Mouse (Mus musculus) CH12.LX (cell line): ENCODE measurements around the gene Fam227a. TPM values are rescaled to one million over a fixed set of nuclear protein-coding genes. Genes with fewer than 3 reads are reported as not detected.
A peak's percentile ranks its signal among the peaks of the same experiment; 100 is the strongest.

Experiments
- DNase-seq: peaks from one replicate; pipeline ENCODE4 v3.0.0-alpha.2; 2013; ENCODE audit errors: extremely low read depth
- H3K27ac ChIP-seq: 2 replicates; pipeline ENCODE4 v1.5.1; 2012; ENCODE audit warnings: low read depth, mild to moderate bottlenecking, control low read depth, moderate library complexity; ENCODE audit not compliant: insufficient read depth
- H3K27me3 ChIP-seq: replicated peaks from 2 replicates; pipeline ENCODE3; 2012; ENCODE audit warnings: inconsistent platforms
- H3K36me3 ChIP-seq, 2 experiments: replicated peaks in 1 of 2; 2 replicates each; pipeline versions ENCODE3 to v1.6.1; 2012; ENCODE audit warnings: inconsistent platforms in 1 of 2, low read length in 1 of 2, mild to moderate bottlenecking in 1 of 2, mixed read lengths in 1 of 2, moderate library complexity in 1 of 2; ENCODE audit not compliant: control insufficient read depth in 1 of 2, insufficient read depth in 1 of 2
- H3K4me1 ChIP-seq, 2 experiments: 2 replicates each; pipeline ENCODE4 v1.6.1; 2012; ENCODE audit warnings: inconsistent platforms in 1 of 2, moderate library complexity in 1 of 2; ENCODE audit not compliant: insufficient read depth in 2 of 2, control insufficient read depth in 1 of 2
- H3K4me2 ChIP-seq: 2 replicates; pipeline ENCODE4 v1.6.1; 2012; ENCODE audit warnings: low read depth, mild to moderate bottlenecking, control low read depth; ENCODE audit not compliant: poor library complexity, insufficient read depth, severe bottlenecking
- H3K4me3 ChIP-seq, 3 experiments: fragments of 150-350 bp in 1 of 3; sonication (generic) in 1 of 3; replicated peaks in 1 of 3; 2 replicates each; pipeline versions ENCODE3 to v1.5.1; 2011 to 2012; ENCODE audit warnings: low read depth in 2 of 3, low read length in 2 of 3, mild to moderate bottlenecking in 2 of 3, moderate library complexity in 2 of 3, control low read depth in 1 of 3, improper control_type of control experiment in 1 of 3, inconsistent platforms in 1 of 3, mixed read lengths in 1 of 3; ENCODE audit not compliant: poor library complexity in 1 of 3
- H3K79me2 ChIP-seq: replicated peaks from 2 replicates; pipeline ENCODE4 v1.6.1; 2012; ENCODE audit warnings: mild to moderate bottlenecking, moderate library complexity; ENCODE audit not compliant: control insufficient read depth, poor library complexity, insufficient read depth, severe bottlenecking; ENCODE audit errors: extremely low read depth
- H3K9ac ChIP-seq: 2 replicates; pipeline ENCODE4 v1.6.1; 2012; ENCODE audit warnings: low read depth, mild to moderate bottlenecking, control low read depth, moderate library complexity; ENCODE audit not compliant: insufficient read depth
- H3K9me3 ChIP-seq: replicated peaks from 2 replicates; pipeline ENCODE3; 2012; ENCODE audit warnings: low read length, inconsistent platforms, mixed read lengths
- BHLHE40 ChIP-seq: IDR thresholded peaks from 2 replicates; pipeline ENCODE4 v1.6.1; 2011; ENCODE audit warnings: mild to moderate bottlenecking, low read depth, low read length, improper control_type of control experiment
- CTCF ChIP-seq, 2 experiments: IDR thresholded peaks in 1 of 2; conservative IDR thresholded peaks in 1 of 2; 2 replicates each; pipeline ENCODE4 v1.5.1; 2011 to 2012; ENCODE audit warnings: low read depth in 2 of 2, low read length in 2 of 2, improper control_type of control experiment in 1 of 2, inconsistent platforms in 1 of 2, mild to moderate bottlenecking in 1 of 2, moderate library complexity in 1 of 2
- E2F4 ChIP-seq: IDR thresholded peaks from 2 replicates; pipeline ENCODE4 v1.6.1; 2011; ENCODE audit warnings: low read depth, low read length, improper control_type of control experiment; ENCODE audit not compliant: insufficient replicate concordance
- ELF1 ChIP-seq: IDR thresholded peaks from 2 replicates; pipeline ENCODE4 v1.6.1; 2014; ENCODE audit warnings: low read depth, mild to moderate bottlenecking, inconsistent platforms, low read length, improper control_type of control experiment
- EP300 ChIP-seq: IDR thresholded peaks from 2 replicates; pipeline ENCODE4 v1.6.1; 2011; ENCODE audit warnings: low read length, improper control_type of control experiment
- GABPA ChIP-seq: IDR thresholded peaks from 2 replicates; pipeline ENCODE4 v1.6.1; 2012; ENCODE audit warnings: low read depth, low read length, improper control_type of control experiment, inconsistent platforms; ENCODE audit not compliant: insufficient replicate concordance
- HCFC1 ChIP-seq: IDR thresholded peaks from 2 replicates; pipeline ENCODE4 v1.6.1; 2012; ENCODE audit warnings: low read depth, mild to moderate bottlenecking, inconsistent platforms, low read length, improper control_type of control experiment
- JUN ChIP-seq: IDR thresholded peaks from 2 replicates; pipeline ENCODE4 v1.6.1; 2011; ENCODE audit warnings: low read depth, mild to moderate bottlenecking, low read length, improper control_type of control experiment, moderate library complexity; ENCODE audit not compliant: insufficient read depth
- MAX ChIP-seq: IDR thresholded peaks from 2 replicates; pipeline ENCODE4 v1.6.1; 2011; ENCODE audit warnings: low read length, improper control_type of control experiment
- MAZ ChIP-seq: IDR thresholded peaks from 2 replicates; pipeline ENCODE4 v1.6.1; 2012; ENCODE audit warnings: low read depth, mild to moderate bottlenecking, inconsistent platforms, low read length, improper control_type of control experiment, moderate library complexity
- MYC ChIP-seq: IDR thresholded peaks from 2 replicates; pipeline ENCODE4 v1.6.1; 2011; ENCODE audit warnings: low read depth, mild to moderate bottlenecking, improper control_type of control experiment, low read length
- RCOR1 ChIP-seq: conservative IDR thresholded peaks from 2 replicates; pipeline ENCODE4 v1.6.1; 2012; ENCODE audit warnings: low read depth, mild to moderate bottlenecking, inconsistent platforms, low read length, improper control_type of control experiment
- UBTF ChIP-seq: IDR thresholded peaks from 2 replicates; pipeline ENCODE4 v1.6.1; 2012; ENCODE audit warnings: low read depth, mild to moderate bottlenecking, inconsistent platforms, low read length, improper control_type of control experiment, moderate library complexity
- ZKSCAN1 ChIP-seq: IDR thresholded peaks from 2 replicates; pipeline ENCODE4 v1.6.1; 2012; ENCODE audit warnings: low read depth, inconsistent platforms, low read length, improper control_type of control experiment, borderline replicate concordance
- ZNF384 ChIP-seq: IDR thresholded peaks from 2 replicates; pipeline ENCODE4 v1.6.1; 2012; ENCODE audit warnings: low read depth, low read length, improper control_type of control experiment, inconsistent platforms
- dilution Hi-C: fragments of 300-500 bp; cut with MboI; formaldehyde crosslinking; loops from 2 replicates; pipeline ENCODE4 v1.14.3; 2020; ENCODE audit warnings: low sequenced_read_pairs; ENCODE audit not compliant: extremely low pct_unique_long_range_greater_than_20kb, extremely low pct_ligation_motif_present
- in situ Hi-C: fragments of 300-500 bp; cut with MboI; formaldehyde crosslinking; loops from 3 replicates; pipeline ENCODE4 v1.14.3; 2019; ENCODE audit warnings: low sequenced_read_pairs, low pct_ligation_motif_present, low pct_unique_long_range_greater_than_20kb, mixed read lengths
- polyA plus RNA-seq: library from polyadenylated mRNA; unstranded; fragments of >175 nt; gene quantifications from 2 replicates; pipeline ENCODE4 v1.2.1, GENCODE M21; 2012; ENCODE audit warnings: low read depth; ENCODE audit not compliant: insufficient read length
- total RNA-seq, 2 experiments: library from RNA; depleted of rRNA; stranded (reverse); fragments of 300-350 nt in 1 of 2; fragments of >200 nt in 1 of 2; gene quantifications; 2 replicates each; pipeline ENCODE4 v1.2.3; 2012 to 2014

The Fam227a gene
- total and polyA plus RNA-seq, 3 experiments, result 0.20 to 0.48 (median 0.42) TPM

GRCm38 (mm10) chr15:79693740-79694139 is 35.0 kb upstream of the Fam227a start:
- no peak for TF ChIP-seq MAZ
- TF ChIP-seq BHLHE40, result no peak
- TF ChIP-seq GABPA, result no peak
- no peak for TF ChIP-seq HCFC1
- TF ChIP-seq MAX, result no peak
- no peak for TF ChIP-seq CTCF (conservative IDR thresholded peaks at IDR 0.05 in 1 of 2, IDR thresholded peaks at IDR 0.05 in 1 of 2; ENCODE audit: low read depth in 2 of 2, low read length in 2 of 2)
- no peak for TF ChIP-seq ZNF384
- TF ChIP-seq E2F4, result no peak
- TF ChIP-seq MYC, result no peak
- no peak for TF ChIP-seq ZKSCAN1
- no peak for TF ChIP-seq UBTF
- TF ChIP-seq RCOR1, result no peak
- TF ChIP-seq JUN, result no peak
- TF ChIP-seq ELF1, result no peak
- peaks cover 11 to 47% of the 10 kb centered on the region in 2 experiments for H3K36me3 ChIP-seq
- H3K27me3 ChIP-seq, result peaks cover 9% of the 10 kb centered on the region
- H3K9me3 ChIP-seq, result no peaks in the 10 kb centered on the region
- H3K27ac ChIP-seq, result no peak overlapping the region
- in situ Hi-C loops (no loop called here), dilution Hi-C loops (no loop called here)
- H3K79me2 ChIP-seq, result peaks cover 28% of the 10 kb centered on the region
- H3K4me2 ChIP-seq, result no peak overlapping the region
- DNase-seq, result no peak
- no peak overlapping the region for H3K4me3 ChIP-seq
- H3K4me1 ChIP-seq, result peaks cover 5 to 45% of the 10 kb centered on the region in 2 experiments
- H3K9ac ChIP-seq, result no peak overlapping the region

DNA sequence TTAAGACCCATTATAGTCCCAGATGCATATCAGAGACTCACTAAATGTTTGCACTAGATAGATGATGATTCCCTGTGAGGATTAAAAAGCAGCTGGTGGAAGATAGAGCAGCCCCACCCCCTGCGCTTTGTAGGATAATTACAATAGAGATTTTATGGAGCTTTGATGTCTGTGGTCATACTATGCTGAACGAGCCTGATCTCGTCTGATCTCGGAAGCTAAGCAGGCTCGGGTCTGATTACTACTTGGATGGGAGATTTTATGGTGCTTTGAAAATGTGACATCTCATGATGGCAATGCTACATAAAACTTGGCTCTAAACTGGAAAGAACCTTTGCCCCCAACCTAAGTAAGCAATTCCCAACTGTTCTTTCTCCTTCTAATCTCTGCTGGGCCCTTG is 33.6 kb upstream of the Fam227a start:
- Histone ChIP-seq H3K4me3 (no peak overlapping the region), H3K27ac (no peak overlapping the region), H3K79me2 (peaks cover 25% of the 10 kb centered on the region), H3K36me3 (peaks cover 11 to 36% of the 10 kb centered on the region in 2 experiments), H3K27me3 (peaks cover 15% of the 10 kb centered on the region), H3K4me2 (peak overlapping the region; percentile 73), H3K9ac (no peak overlapping the region), H3K4me1 (peaks cover 5 to 51% of the 10 kb centered on the region in 2 experiments), H3K9me3 (no peaks in the 10 kb centered on the region)
- in situ Hi-C loops (no loop called here), dilution Hi-C loops (no loop called here)
- no peak for TF ChIP-seq EP300
- no peak for DNase-seq
